Mouse (Mus musculus) naive thymus-derived CD4-positive, alpha-beta T cell, adult 2 months (primary cell): ENCODE results near the gene Cib4.

Experiments used
- DNase-seq: peaks from one replicate; pipeline ENCODE4 v3.0.0-alpha.2; 2011; ENCODE audit warnings: low read depth

Cib4 gene

DNA sequence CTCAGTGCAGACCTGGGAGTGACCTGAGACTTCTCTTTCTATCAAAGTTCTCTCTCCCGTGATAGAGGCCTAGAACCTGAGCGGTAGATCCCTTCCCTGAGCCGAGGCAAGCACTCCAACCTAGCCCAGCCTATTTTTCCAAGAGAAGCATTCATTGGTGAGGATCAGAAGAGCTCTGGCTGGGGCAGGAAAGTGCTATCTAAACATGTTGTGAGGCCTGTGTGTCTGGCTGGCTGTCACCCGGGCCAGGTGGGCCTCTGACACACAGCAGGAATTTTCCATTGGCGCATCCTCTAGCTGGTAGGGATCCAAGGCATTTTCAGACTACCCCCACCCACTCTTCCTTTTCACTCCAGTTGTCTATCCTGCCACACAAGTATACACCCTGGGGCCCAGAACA is 26.2 kb upstream of the Cib4 start:
- DNase-seq = no peak

DNA sequence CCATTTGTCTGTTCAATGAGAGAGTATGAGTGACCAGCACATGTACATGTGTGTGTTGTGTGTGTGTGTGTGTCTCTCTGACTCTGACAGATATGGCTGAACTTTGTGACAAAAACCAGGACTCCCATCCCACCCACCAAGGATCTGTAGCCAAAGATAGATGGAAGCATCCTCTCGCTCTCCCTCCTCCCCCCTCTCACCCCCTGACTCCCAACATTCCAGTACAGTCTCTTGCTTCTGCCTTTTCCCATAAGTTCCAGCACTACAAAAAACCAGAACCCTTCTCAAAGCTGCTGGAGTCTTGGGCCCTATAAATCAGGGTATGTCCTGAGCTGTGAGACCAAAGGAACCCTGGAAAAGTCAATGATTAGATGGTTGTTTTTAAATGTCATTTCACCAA is 22.8 kb upstream of the Cib4 start:
- no peak for DNase-seq

DNA sequence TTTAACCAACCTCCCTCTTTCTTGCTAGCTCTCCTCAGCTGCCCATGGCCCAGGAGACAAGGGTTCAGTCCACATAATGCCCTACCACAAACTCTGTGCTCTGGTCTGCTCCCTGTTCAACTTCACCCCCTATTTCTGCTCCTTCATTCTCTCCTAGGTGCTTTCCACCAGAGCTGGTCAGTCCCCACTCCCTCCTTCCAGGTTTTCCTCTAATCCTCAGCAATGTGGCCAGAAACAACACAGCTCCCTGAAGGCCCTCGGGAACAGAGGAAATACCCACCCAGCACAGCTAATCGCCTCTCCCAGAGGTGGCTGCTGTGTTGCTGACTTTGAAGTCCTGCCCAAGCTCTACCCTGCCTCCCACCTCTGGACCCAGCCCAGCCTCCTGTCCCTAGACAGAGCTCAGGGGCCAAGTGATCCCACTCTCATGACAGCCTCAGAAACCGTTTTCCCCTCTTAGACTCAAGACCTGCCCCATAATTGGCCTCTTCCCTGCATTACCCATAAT is 14.4 kb upstream of the Cib4 start:
- DNase-seq = no peak

DNA sequence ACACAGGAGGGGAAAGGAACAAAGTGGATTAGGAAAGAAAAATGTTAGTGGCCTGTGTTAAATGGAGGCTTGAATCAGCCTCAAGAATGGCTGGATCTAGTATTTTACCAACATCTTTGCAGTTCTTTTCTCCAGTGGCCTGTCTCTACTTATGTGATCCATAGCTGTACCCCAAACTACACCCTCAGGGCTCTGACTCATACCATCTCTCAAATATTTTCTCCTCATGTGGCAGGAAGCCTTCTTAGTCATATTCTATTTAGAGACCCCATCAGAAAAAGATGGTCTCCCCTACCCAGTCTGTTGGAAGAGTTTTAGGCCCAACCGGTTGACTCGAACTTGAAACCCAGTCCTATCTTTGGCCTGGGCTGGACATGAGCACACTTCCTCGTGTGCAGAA is 13.8 kb upstream of the Cib4 start:
- DNase-seq = no peak

DNA sequence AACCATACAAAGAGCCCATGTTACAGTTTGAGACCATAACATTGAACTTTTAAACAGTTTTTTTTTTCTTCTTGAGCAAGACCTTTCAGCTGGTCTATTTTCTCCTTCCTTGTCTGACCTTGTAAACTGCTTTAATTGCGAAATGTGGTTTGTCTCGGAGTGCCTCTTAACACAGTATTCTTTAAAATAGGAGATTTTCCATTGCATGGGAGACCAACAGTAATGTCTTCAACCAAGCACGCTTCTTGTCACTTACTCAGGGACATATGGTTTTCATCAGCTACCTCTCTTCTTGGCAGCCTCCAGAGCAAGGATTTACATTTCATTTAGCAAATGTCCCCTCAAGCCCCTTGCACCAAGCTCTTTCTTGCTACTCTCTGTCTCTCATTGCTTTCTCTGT is 10.6 kb upstream of the Cib4 start:
- no peak for DNase-seq

DNA sequence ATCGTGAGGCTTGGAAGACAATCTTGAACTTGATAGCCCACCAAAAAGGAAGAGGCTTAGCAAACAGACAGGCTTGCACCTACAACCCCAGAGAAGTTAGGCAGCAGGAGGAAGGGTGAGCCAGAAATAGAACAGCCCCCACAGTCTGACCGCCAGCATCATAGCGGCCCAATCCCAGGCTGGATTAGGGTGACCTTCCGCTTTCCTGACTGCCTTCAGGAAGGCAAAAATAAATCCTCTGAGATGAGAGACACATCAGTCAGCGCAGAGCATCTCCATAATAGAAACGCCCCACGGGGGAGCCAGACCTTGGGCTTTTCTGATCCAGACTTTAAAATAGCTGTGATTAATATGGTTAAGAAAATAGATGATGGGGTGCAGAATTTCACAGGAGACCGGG is 9.3 kb upstream of the Cib4 start:
- DNase-seq = no peak

DNA sequence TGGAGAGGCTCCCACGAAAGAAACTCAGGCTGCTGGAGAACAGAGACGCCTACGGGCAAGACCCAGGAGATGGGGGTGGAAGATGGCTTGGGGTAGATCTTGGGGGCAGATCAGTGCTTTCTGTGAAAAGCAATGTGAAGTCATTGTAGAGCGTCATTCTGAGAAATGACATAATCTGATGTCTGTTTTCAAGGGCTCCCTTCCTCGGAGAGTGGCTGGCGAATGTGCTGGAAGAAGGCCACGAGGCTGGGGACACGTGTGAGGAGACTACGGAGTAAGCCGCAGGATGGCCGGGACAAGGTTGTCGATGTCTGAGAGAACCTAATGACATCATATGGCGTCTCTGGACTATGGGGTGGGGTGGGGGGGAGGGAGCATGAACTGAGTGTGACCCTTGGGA is 8.3 kb upstream of the Cib4 start:
- DNase-seq = no peak

DNA sequence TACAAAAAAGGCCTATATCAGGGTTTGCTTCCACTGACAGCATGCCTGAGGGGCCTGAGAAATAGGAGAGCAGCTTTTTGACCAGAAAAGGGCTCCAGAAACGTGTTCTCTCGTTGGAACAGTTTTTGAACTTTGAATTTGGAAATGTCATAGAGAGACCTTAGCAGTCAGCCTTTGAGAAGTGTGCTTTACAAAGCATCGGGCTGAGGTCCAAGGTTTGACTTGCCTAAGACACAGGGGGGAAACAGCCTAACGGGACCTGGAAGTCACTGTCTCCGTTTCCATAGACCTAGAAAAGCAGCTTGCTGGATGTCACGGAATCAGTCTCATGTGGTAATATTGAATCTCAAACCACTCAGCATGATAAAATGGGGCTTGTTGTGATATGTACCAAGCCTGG is 6.4 kb upstream of the Cib4 start:
- DNase-seq = no peak

DNA sequence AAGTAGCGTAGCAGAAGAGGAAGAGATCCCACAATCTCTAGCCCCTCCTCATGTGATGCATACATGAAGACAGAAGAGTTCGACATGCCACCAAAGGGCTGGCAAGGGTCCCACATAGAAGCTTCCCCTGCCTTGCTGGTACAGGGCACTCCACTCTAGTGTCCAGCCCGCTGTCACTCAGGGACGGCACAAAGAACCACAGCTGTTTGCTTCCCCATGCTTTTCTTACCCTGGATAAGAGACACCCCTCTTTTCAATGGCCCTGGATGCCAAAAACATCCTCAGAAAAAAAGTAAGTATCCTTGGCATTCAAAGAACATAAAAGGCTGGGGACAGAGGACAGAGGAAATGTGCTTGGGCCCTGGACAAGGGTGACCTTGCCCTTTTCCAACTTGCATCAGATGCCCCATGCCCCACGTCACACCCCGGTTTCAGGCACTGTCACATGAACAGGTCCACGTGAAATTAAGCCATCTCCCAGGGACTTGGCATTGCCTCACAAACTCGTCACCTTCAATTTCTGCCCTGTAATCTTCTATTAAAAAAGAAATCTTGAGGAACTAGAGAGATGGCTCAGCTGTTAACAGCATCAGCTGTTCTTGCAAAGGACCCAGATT is 5.5 kb upstream of the Cib4 start:
- no peak for DNase-seq

DNA sequence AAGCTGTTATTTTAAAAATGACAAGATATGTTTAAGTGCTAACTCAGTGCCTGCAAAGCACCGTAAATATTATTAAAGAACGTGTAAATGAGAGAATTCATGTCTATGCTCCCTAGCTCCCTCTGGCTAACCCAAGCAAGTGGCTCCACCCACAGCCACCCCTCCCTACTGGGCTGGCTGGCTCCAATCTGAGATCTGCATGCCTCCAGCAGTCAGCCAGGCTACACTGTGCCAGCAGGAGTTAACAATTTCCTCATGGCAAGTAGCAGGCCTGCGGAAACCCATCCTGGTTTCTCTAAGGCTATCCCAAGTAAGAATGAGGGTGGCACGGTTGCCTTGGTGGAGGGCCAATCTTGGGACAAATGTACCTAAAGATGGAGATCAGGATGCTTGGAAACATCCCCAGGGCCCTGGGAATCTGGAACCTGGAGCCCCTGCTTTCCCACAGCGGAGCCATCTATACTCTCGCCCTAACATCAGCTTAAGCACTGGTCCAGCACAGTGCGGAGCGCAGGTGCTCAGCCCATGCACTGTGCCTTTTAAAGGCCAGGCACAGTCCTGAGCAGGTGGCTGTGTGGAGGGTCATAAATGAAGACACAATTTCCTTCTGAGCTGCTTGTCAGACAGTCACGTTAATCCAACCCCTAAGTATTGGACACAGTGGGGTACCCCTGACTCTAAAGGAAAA is 4.8 kb upstream of the Cib4 start:
- DNase-seq = no peak

DNA sequence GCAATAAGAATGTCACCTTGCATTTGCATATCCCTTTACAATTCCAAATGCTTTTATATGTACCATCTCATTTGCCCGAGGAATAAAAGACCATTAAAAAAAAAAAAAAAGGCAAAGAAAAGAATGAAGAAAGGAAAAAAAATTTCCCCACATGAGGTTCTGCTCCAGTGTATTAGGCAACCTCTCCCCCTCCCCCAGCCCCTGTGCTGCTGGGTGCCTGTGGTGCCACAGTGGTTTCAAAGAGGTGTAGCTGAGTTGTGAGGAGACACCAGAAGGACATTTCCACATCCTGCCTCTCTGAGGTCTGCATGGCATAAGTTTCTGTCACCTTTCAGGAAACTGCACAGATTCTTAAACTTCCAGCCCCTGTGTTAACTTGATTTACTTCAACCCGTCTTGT is 3.0 kb upstream of the Cib4 start:
- DNase-seq = no peak

DNA sequence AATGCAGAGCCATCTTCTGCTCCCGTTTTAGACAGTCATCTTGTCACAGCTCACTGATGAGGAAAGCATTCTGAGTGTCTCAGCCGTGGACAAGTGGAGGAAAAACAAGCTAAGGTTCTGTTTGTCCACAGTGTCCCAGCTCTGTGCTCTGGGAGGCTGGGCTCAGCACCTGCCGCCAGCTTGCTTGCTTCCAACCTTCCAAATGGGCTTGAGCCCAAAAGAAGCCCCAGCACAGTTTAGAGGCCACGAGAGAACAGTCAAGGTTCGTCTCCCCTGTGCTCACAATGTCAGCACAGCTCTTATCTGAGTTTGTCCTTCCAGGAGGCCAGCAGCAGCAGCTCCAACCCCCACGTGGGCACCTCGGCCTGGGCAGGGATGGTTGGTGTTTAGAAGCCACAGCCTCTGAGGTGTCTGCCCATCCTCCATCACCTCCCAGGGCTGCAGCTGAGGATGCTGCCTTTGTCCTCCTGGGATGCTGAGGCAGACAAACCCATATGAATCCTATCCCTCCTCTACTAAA is 9.5 kb downstream of the Cib4 start:
- no peak for DNase-seq

DNA sequence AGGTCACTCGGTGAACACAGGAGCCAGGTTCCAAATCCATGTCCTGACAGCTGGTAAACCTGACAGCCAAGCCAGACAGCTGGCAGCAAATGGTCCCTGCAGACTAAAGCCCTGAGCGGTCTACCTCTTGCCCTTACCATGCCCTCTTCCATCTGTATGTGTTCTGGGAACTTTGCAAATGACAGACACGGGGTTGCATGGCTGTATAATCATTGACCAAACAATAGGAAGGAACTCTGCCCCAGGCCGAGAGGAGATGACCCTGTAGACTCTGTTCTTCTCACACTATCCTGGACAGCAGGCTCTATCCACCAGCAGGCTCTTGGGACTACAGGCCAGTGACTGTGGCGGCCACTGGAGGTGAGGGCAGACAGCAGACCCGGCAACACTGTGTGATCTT is 11.0 kb downstream of the Cib4 start:
- no peak for DNase-seq

DNA sequence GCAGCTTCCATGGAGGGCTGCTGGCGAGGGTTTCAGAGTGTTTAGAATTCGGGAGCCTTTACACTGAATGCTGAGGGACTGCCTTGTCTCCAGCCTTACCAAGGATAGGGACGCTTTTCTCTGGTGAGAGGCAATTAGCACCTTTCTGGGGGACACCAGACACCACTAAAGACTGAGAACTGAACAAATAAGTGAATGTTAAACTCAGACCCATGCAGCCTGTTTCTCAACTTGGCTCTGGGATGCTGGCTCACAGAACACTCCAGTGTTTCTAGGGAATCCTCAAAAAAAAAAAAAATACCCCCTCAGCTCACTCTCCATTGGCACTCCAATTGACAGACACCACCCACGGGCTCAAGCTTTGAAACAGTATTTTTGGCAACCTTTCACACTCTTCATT is 16.7 kb downstream of the Cib4 start:
- DNase-seq = no peak

DNA sequence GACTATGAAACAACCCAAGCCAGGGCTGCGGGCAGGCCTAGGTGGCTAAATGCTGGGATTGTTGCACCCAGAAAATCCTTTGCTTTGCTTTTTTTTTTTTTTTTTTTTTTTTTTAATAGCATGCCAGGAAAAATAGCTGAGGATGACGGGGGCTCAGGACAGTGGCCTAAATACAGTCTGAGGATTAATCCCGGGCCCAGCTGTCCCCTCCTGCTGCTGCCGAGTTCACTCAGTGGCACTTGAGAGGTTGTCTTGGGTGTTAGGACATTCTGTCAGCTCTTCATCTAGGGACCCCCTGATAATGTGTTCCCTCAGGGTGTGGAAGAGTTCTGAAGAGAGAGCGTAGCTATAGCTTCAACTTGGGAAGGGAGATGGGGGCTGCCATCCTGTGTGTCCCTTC is 18.5 kb downstream of the Cib4 start:
- DNase-seq = no peak

DNA sequence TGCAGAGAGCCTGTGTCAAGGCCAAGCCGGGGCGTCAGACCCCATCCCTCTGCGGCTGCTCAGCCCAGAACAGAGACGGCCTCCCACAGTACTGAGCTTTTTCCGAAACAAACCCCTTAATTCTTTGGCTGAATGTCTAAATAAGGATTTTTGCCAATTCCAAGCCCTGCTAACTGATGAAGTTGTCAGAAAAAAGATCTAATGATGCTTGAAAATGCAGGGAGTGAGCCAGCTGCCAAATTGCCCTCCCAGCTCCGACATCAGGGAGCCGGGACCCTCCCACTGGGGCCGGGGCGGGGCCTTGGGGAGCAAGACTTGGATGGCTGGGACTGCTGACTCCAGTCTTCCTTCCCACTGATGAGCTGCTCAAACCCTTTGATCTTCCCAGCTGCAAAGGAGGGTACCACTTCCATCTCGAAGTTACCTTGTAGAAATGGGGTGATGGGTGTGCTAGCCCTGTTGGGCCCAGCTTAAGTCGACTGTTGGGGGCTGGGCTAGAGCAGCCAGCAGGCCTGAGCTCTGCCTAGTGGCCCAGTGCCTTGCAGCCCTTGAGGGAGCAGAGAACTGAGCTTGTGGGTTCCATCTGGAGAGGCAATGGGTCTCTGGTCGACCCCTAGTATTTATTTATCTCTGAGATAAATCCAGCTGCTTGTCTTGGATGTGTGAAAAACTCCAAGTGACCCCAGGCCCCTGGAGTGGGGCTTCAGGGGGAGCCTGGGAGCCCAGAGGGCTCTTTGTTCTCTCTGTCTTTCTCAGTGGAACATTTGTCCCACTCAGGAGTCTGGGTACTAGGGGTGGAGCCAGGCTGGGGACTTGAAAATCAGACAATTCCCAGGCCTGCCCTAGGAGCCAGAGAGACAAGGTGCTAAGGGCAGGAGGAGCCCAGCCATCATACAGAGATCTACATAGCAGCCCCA is 19.5 kb downstream of the Cib4 start:
- no peak for DNase-seq

DNA sequence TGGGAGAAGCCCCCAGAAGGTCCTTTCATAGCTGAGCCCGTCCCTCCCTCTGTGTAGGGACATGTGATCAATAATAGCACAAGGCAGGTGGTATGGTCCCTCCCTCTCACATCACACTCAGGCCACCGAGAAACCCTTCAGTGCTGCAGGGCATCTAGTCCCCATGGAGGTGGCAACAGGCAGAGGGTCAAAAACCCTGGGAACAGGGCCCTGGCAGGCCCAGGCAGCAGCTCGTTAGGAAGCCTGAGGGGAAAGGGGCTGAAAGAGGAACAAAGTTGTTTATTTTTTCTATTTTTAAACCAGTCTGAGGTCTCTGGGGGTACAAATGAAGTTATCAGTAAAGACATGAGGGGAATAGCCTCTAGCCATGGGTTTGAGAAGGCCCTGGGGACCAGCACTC is 21.4 kb downstream of the Cib4 start:
- DNase-seq = no peak

DNA sequence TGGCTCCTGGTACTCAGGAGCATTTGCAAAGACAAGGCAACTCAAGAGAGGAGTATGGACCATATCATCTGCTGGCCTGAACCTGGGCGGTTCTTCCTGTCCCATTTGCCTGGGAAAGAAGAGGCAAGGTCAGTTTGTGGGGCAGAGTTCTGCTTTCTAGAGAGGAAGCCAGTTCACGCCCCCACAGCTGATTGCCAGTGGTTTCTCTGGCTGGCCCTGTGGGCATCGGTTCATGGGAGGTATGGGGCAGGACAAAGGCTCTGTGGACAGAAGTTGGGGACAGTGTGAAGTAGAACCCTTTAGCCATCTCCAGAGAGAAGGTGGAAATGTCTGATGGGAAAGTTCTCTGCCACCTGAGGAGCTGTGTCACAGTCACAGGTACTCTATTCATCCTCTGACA is 22.5 kb downstream of the Cib4 start:
- DNase-seq = no peak

DNA sequence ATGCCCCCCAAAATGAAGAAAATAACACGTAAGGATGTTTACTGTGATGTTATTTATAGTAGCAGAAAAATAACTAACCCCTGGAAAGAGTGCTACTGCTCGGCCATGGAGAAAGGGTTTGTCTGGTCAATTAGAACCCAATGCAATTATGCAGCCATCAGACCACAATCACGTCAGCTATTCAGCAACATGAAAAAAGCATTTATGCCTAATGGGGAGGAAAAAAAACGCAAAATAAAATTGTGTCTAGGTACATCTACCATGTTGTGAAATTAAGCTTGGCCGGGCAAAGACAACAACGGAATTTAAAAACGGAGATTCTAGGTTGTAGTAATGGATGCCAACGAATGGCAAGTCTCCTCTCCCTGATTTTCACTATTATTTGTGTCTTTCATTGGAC is 23.2 kb downstream of the Cib4 start:
- DNase-seq = no peak

DNA sequence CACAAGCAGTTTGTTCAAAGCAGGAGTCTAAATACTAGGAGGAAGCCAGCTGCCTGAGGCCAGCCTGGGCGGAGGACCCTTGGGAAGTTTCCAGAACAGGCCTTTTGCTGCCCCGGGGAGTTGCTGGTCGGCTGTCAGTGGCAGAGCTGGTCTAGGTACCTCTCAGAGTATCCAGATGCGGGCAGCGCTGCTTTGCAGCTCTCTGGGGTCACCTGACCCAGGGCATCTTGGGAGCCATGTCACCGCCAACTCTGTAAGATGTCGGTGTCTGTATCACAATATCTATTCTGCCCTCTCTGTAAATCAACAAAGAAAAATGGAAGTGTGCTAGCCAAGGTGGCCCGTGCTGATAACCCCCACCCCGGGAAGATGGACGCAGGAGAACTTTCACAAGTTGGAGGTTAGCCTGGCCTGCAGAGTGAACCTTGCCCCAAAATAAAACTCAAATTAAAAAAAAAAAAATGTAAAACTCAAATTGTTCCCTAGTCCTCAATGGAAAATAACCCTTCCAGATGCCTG is 25.4 kb downstream of the Cib4 start:
- DNase-seq = no peak

DNA sequence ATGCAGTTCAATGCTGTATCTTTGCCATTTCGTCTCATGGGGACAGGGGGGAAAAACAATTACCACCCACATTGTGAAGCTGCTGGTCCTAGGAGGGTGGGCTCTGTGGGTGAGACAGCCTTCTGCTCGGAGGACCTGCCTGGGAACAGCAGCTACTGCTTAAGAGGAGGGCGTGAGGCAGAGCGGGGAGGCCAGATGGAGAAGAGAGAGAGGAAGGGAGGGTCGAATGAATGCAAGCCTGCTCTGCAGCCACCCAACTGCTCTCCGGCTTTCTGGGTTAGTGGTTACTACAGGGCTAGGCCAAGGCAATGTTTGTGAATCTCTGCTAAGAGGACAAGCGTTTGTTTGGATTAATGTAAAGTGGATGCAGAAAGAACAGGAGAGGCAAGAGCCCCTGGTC is 26.1 kb downstream of the Cib4 start:
- DNase-seq = no peak

DNA sequence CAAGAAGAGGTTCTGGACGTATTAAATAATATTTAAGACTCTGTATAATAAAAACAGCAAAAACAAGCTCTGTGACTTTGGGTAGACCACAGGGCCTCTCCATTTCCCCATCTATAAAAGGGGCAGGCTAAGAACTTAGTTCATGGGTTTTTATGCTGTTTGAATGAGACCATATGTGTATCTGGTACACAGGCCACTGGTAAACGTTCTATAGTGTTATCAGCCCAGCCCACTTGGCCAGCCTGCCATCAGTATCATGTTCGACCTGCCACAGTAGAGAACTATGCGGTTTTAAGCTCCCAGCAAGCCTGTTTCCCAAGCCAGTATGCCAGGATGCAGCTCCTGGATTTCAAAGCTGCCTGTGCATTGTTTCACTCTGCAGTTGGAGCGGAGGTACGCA is 27.1 kb downstream of the Cib4 start:
- no peak for DNase-seq

DNA sequence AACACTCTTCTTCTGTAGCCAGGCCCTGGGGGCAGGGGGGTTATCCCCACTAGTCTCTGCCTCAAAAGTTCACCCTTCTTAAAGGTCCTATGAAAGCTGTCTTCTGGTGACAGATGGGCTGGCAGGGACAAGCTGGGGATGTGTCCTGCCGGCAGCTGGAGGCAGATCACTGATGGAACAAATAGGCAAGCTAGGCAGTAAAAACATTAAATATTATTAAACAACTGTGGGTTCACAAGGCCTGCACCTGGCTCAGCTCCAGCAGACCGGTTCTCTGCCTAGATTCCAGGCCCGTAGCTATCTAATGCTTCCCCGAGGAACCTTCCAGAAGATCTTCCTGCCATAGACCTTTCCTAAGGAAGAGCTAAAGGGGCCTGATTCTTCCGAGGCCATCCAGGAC is 27.5 kb downstream of the Cib4 start:
- no peak for DNase-seq
